Mouse (Mus musculus) heart, embryonic 11.5 days (tissue): ENCODE measurements around the gene Hexim1. TPM values are rescaled to one million over a fixed set of nuclear protein-coding genes. Genes with fewer than 3 reads are reported as not detected.

Experiments used
- ATAC-seq: fragments of 200-750 bp; cut with Nextera tagmentation; replicated peaks from 2 replicates; pipeline ENCODE4 v1.8.0; 2017; ENCODE audit warnings: moderate library complexity; ENCODE audit not compliant: insufficient number of reproducible peaks, low FRiP score, low TSS enrichment
- H3K27ac ChIP-seq: fragments of 300-500 bp; sonication (generic); 2 replicates; pipeline ENCODE4 v1.5.1; 2014; ENCODE audit warnings: mild to moderate bottlenecking, low read depth, low read length
- H3K27me3 ChIP-seq: fragments of 300-500 bp; sonication (generic); 2 replicates; pipeline ENCODE4 v1.6.1; 2014; ENCODE audit warnings: mild to moderate bottlenecking, low read length, mixed read lengths; ENCODE audit not compliant: control insufficient read depth, insufficient read depth
- H3K36me3 ChIP-seq: fragments of 300-500 bp; sonication (generic); 2 replicates; pipeline ENCODE4 v1.6.1; 2014; ENCODE audit warnings: mild to moderate bottlenecking, low read length, moderate library complexity, mixed read lengths; ENCODE audit not compliant: control insufficient read depth, insufficient read depth
- H3K4me1 ChIP-seq: fragments of 300-500 bp; sonication (generic); 2 replicates; pipeline ENCODE4 v1.6.1; 2014; ENCODE audit warnings: low read length; ENCODE audit not compliant: control insufficient read depth, insufficient read depth
- H3K4me2 ChIP-seq: fragments of 300-500 bp; sonication (generic); 2 replicates; pipeline ENCODE4 v1.6.1; 2014; ENCODE audit warnings: mild to moderate bottlenecking, moderate library complexity
- H3K4me3 ChIP-seq: fragments of 300-500 bp; sonication (generic); 2 replicates; pipeline ENCODE4 v1.5.1; 2014; ENCODE audit warnings: low read depth, low read length
- H3K9ac ChIP-seq: fragments of 300-500 bp; sonication (generic); 2 replicates; pipeline ENCODE4 v1.6.1; 2014; ENCODE audit warnings: mild to moderate bottlenecking, low read depth, low read length, moderate library complexity
- H3K9me3 ChIP-seq: fragments of 300-500 bp; sonication (generic); replicated peaks from 2 replicates; pipeline ENCODE4 v1.6.1; 2016; ENCODE audit warnings: low read length; ENCODE audit not compliant: control insufficient read depth
- WGBS: fragments of 180-500 bp; shearing (Covaris S2); extraction: QIAGEN DNeasy Blood & Tissue Kit; methylation state at CpG from one replicate; pipeline ENCODE4 v1.1.7; 2014; ENCODE audit not compliant: insufficient replicate concordance; 5-methylcytosine and 5-hydroxymethylcytosine counted together
- polyA plus RNA-seq: library from polyadenylated mRNA; unstranded; fragments of >200 nt; fragmentation: Nextera tagmentation; extraction: Ambion mirVana; gene quantifications from 2 replicates; pipeline ENCODE4 v1.2.1, GENCODE M21; 2014

Gene Hexim1
- polyA plus RNA-seq, 1 experiment from 2014 or later = 4.4 TPM

GRCm38 (mm10) chr11:103101481-103101865, 14.6 kb upstream of the Hexim1 start, which contains the start of the genes Plcd3 and Acbd4:
Gene Plcd3, minus strand, starts transcription at chr11:103101658.
Gene Acbd4, plus strand, starts transcription at chr11:103101682.
- 1% methylated on average over 33 of the region's 34 CpGs for WGBS
- ATAC-seq = no peak; the same call in 1 of the 2 replicates
- Histone ChIP-seq H3K4me1 (peaks cover 36% of the 10 kb centered on the region), H3K9me3 (no peaks in the 10 kb centered on the region), H3K4me3 (peak within 1 kb of the TSS; percentile 45), H3K27me3 (peaks cover 32% of the 10 kb centered on the region), H3K36me3 (no peaks in the 10 kb centered on the region), H3K9ac (peak within 1 kb of the TSS; percentile 44), H3K4me2 (peak within 1 kb of the TSS; percentile 93), H3K27ac (peak within 1 kb of the TSS; percentile 35; the same call in 1 of the 2 replicates)

GRCm38 (mm10) chr11:103101866-103102501, 14.0 kb upstream of the Hexim1 start:
- peaks cover 31% of the 10 kb centered on the region for H3K4me1 ChIP-seq
- ATAC-seq = no peak
- peaks cover 32% of the 10 kb centered on the region for H3K27me3 ChIP-seq
- WGBS = 4% methylated on average over 30 of the region's 30 CpGs
- no peaks in the 10 kb centered on the region for H3K36me3 ChIP-seq
- peak overlapping the region; percentile 35; the same call in 1 of the 2 replicates for H3K27ac ChIP-seq
- H3K4me2 ChIP-seq = peak overlapping the region; percentile 93
- H3K9me3 ChIP-seq = no peaks in the 10 kb centered on the region
- peak overlapping the region; percentile 45 for H3K4me3 ChIP-seq
- H3K9ac ChIP-seq = peak overlapping the region; percentile 44

- peak; percentile 84 for ATAC-seq
- H3K36me3 ChIP-seq = no peaks in the 10 kb centered on the region
- peak overlapping the region; percentile 93 for H3K4me2 ChIP-seq
- H3K4me3 ChIP-seq = peak overlapping the region; percentile 45
- H3K27me3 ChIP-seq = peaks cover 32% of the 10 kb centered on the region
- H3K4me1 ChIP-seq = peaks cover 22% of the 10 kb centered on the region
- H3K9ac ChIP-seq = peak overlapping the region; percentile 67
- H3K27ac ChIP-seq = no peak overlapping the region
- H3K9me3 ChIP-seq = no peaks in the 10 kb centered on the region
- 2% methylated on average over 35 of the region's 35 CpGs for WGBS
Observed at GRCm38 (mm10) chr11:103102725-103103349, 13.2 kb upstream of the Hexim1 start.

GRCm38 (mm10) chr11:103103621-103104020, 12.4 kb upstream of the Hexim1 start:
- H3K4me1 ChIP-seq = peaks cover 18% of the 10 kb centered on the region
- peak overlapping the region; percentile 93 for H3K4me2 ChIP-seq
- no peaks in the 10 kb centered on the region for H3K36me3 ChIP-seq
- H3K9me3 ChIP-seq = no peaks in the 10 kb centered on the region
- peak overlapping the region; percentile 67 for H3K9ac ChIP-seq
- WGBS = 42% methylated on average over 8 of the region's 8 CpGs
- H3K27ac ChIP-seq = no peak overlapping the region
- peaks cover 32% of the 10 kb centered on the region for H3K27me3 ChIP-seq
- ATAC-seq = no peak
- peak overlapping the region; percentile 45 for H3K4me3 ChIP-seq

- Histone ChIP-seq H3K9me3 (no peaks in the 10 kb centered on the region), H3K4me2 (peak overlapping the region; percentile 93; the same call in 1 of the 2 replicates), H3K4me3 (no peak overlapping the region), H3K27me3 (peaks cover 27% of the 10 kb centered on the region), H3K9ac (no peak overlapping the region), H3K4me1 (peaks cover 13% of the 10 kb centered on the region; the same call in 1 of the 2 replicates), H3K36me3 (no peaks in the 10 kb centered on the region), H3K27ac (no peak overlapping the region)
- ATAC-seq = no peak
- WGBS = 58% methylated on average over 7 of the region's 7 CpGs
Observed at GRCm38 (mm10) chr11:103104469-103104868, 11.6 kb upstream of the Hexim1 start.

GRCm38 (mm10) chr11:103105180-103105725, 10.8 kb upstream of the Hexim1 start:
- H3K4me1 ChIP-seq = peaks cover 13% of the 10 kb centered on the region; the same call in 1 of the 2 replicates
- H3K36me3 ChIP-seq = no peaks in the 10 kb centered on the region
- no peak for ATAC-seq
- H3K4me2 ChIP-seq = peak overlapping the region; percentile 29; the same call in 1 of the 2 replicates
- no peak overlapping the region for H3K4me3 ChIP-seq
- no peak overlapping the region for H3K9ac ChIP-seq
- 56% methylated on average over 14 of the region's 14 CpGs for WGBS
- H3K9me3 ChIP-seq = no peaks in the 10 kb centered on the region
- peaks cover 20% of the 10 kb centered on the region for H3K27me3 ChIP-seq
- no peak overlapping the region for H3K27ac ChIP-seq

GRCm38 (mm10) chr11:103105810-103106209, 10.2 kb upstream of the Hexim1 start:
- no peak for ATAC-seq
- no peak overlapping the region for H3K4me2 ChIP-seq
- no peaks in the 10 kb centered on the region for H3K36me3 ChIP-seq
- WGBS = 81% methylated on average over 6 of the region's 6 CpGs
- no peaks in the 10 kb centered on the region for H3K9me3 ChIP-seq
- H3K4me3 ChIP-seq = no peak overlapping the region
- H3K27ac ChIP-seq = no peak overlapping the region
- H3K27me3 ChIP-seq = peaks cover 15% of the 10 kb centered on the region
- no peak overlapping the region for H3K9ac ChIP-seq
- H3K4me1 ChIP-seq = peaks cover 13% of the 10 kb centered on the region; the same call in 1 of the 2 replicates

GRCm38 (mm10) chr11:103106386-103106785, 9.6 kb upstream of the Hexim1 start:
- no peak overlapping the region for H3K4me3 ChIP-seq
- no peak for ATAC-seq
- H3K4me1 ChIP-seq = peaks cover 15% of the 10 kb centered on the region; the same call in 1 of the 2 replicates
- H3K27ac ChIP-seq = no peak overlapping the region
- WGBS = 67% methylated on average over 4 of the region's 4 CpGs
- peaks cover 10% of the 10 kb centered on the region for H3K27me3 ChIP-seq
- H3K9me3 ChIP-seq = no peaks in the 10 kb centered on the region
- no peak overlapping the region for H3K9ac ChIP-seq
- H3K36me3 ChIP-seq = no peaks in the 10 kb centered on the region
- no peak overlapping the region for H3K4me2 ChIP-seq
